Mouse (Mus musculus) hindbrain, embryonic 11.5 days (tissue): ENCODE measurements around the gene Slc25a39. TPM values are rescaled to one million over a fixed set of nuclear protein-coding genes. Genes with fewer than 3 reads are reported as not detected.
"Not testable (repeated sequence)": the region's sequence is repeated elsewhere in the genome, so short reads cannot be mapped to it uniquely, and the experiment has no call there.

Experiments used
- ATAC-seq: fragments of 200-750 bp; cut with Nextera tagmentation; 2 replicates; pipeline ENCODE4 v1.8.0; 2017; ENCODE audit warnings: mild to moderate bottlenecking, moderate TSS enrichment, moderate library complexity; ENCODE audit not compliant: low FRiP score
- DNase-seq: peaks from one replicate; pipeline ENCODE4 v3.0.0-alpha.2; 2015; ENCODE audit warnings: low spot score
- H3K27ac ChIP-seq: fragments of 300-500 bp; sonication (generic); 2 replicates; pipeline ENCODE4 v1.5.1; 2014; ENCODE audit warnings: mild to moderate bottlenecking, low read depth, low read length
- H3K27me3 ChIP-seq: fragments of 300-500 bp; sonication (generic); 2 replicates; pipeline ENCODE4 v1.6.1; 2014; ENCODE audit warnings: mild to moderate bottlenecking, low read length, moderate library complexity, mixed read lengths; ENCODE audit not compliant: control insufficient read depth, insufficient read depth
- H3K36me3 ChIP-seq: fragments of 300-500 bp; sonication (generic); 2 replicates; pipeline ENCODE4 v1.6.1; 2014; ENCODE audit warnings: mild to moderate bottlenecking, low read length, moderate library complexity, mixed read lengths; ENCODE audit not compliant: control insufficient read depth, insufficient read depth
- H3K4me1 ChIP-seq: fragments of 300-500 bp; sonication (generic); replicated peaks from 2 replicates; pipeline ENCODE4 v1.6.1; 2014; ENCODE audit warnings: low read length, mixed read lengths; ENCODE audit not compliant: control insufficient read depth, insufficient read depth
- H3K4me2 ChIP-seq: fragments of 300-500 bp; sonication (generic); replicated peaks from 2 replicates; pipeline ENCODE4 v1.6.1; 2014; ENCODE audit warnings: mild to moderate bottlenecking, low read depth, low read length
- H3K4me3 ChIP-seq: fragments of 300-500 bp; sonication (generic); 2 replicates; pipeline ENCODE4 v1.5.1; 2014; ENCODE audit warnings: low read depth, low read length
- H3K9ac ChIP-seq: fragments of 300-500 bp; sonication (generic); 2 replicates; pipeline ENCODE4 v1.6.1; 2014; ENCODE audit warnings: low read depth, low read length
- H3K9me3 ChIP-seq: fragments of 300-500 bp; sonication (generic); 2 replicates; pipeline ENCODE4 v1.6.1; 2016; ENCODE audit warnings: low read length; ENCODE audit not compliant: control insufficient read depth
- WGBS: fragments of 180-500 bp; shearing (Covaris S2); extraction: QIAGEN DNeasy Blood & Tissue Kit; methylation state at CpG from one replicate; pipeline ENCODE4 v1.1.7; 2014; 5-methylcytosine and 5-hydroxymethylcytosine counted together
- polyA plus RNA-seq: library from polyadenylated mRNA; unstranded; fragments of >200 nt; fragmentation: Nextera tagmentation; extraction: Ambion mirVana; gene quantifications from 2 replicates; pipeline ENCODE4 v1.2.1, GENCODE M21; 2014

Gene Slc25a39
- polyA plus RNA-seq, 1 experiment from 2014 or later: 152 TPM

GRCm38 (mm10) chr11:102367504-102368280 is 40.1 kb downstream of the Slc25a39 start:
- Histone ChIP-seq H3K9me3 (no peaks in the 10 kb centered on the region), H3K4me2 (no peak overlapping the region), H3K27me3 (no peaks in the 10 kb centered on the region), H3K4me1 (no peaks in the 10 kb centered on the region), H3K36me3 (no peaks in the 10 kb centered on the region), H3K9ac (no peak overlapping the region), H3K4me3 (no peak overlapping the region), H3K27ac (no peak overlapping the region)
- WGBS: 83% methylated on average over 9 of the region's 9 CpGs
- ATAC-seq: no peak
- no peak for DNase-seq

GRCm38 (mm10) chr11:102366103-102366502 is 41.6 kb downstream of the Slc25a39 start, which contains the start of gene Slc4a1:
TSS of gene Slc4a1 (minus strand) at chr11:102366203.
- not testable (repeated sequence) for H3K36me3 ChIP-seq, H3K27me3 ChIP-seq, DNase-seq, H3K27ac ChIP-seq, H3K4me3 ChIP-seq, H3K9me3 ChIP-seq, H3K4me1 ChIP-seq, H3K4me2 ChIP-seq, H3K9ac ChIP-seq, ATAC-seq
- WGBS: 85% methylated on average over 8 of the region's 8 CpGs

GRCm38 (mm10) chr11:102365699-102366098 is 42.0 kb downstream of the Slc25a39 start:
- WGBS: 48% methylated on average over 4 of the region's 4 CpGs
- no peak overlapping the region for H3K4me3 ChIP-seq
- H3K9ac ChIP-seq: no peak overlapping the region
- H3K4me2 ChIP-seq: no peak overlapping the region
- ATAC-seq (no peak), DNase-seq (no peak)
- H3K4me1 ChIP-seq: no peaks in the 10 kb centered on the region
- H3K36me3 ChIP-seq: no peaks in the 10 kb centered on the region
- H3K9me3 ChIP-seq: no peaks in the 10 kb centered on the region
- no peaks in the 10 kb centered on the region for H3K27me3 ChIP-seq
- no peak overlapping the region for H3K27ac ChIP-seq

GRCm38 (mm10) chr11:102364570-102365371 is 43.0 kb downstream of the Slc25a39 start:
- ATAC-seq (no peak), DNase-seq (no peak)
- H3K4me2 ChIP-seq: no peak overlapping the region
- no peaks in the 10 kb centered on the region for H3K4me1 ChIP-seq
- 0 out of 2 replicates have a peak overlapping the region, but pooled peaks have one; percentile 2 for H3K4me3 ChIP-seq
- H3K27me3 ChIP-seq: no peaks in the 10 kb centered on the region
- no peak overlapping the region for H3K9ac ChIP-seq
- no peak overlapping the region for H3K27ac ChIP-seq
- WGBS: 80% methylated on average over 14 of the region's 14 CpGs
- no peaks in the 10 kb centered on the region for H3K36me3 ChIP-seq
- H3K9me3 ChIP-seq: no peaks in the 10 kb centered on the region

- WGBS: 68% methylated on average over 2 of the region's 2 CpGs
- Histone ChIP-seq H3K4me2 (no peak overlapping the region), H3K4me1 (no peaks in the 10 kb centered on the region), H3K27me3 (no peaks in the 10 kb centered on the region), H3K36me3 (no peaks in the 10 kb centered on the region), H3K9me3 (no peaks in the 10 kb centered on the region), H3K9ac (no peak overlapping the region), H3K4me3 (no peak overlapping the region), H3K27ac (no peak overlapping the region)
- ATAC-seq (no peak), DNase-seq (no peak)
These were observed 44.1 kb downstream of the Slc25a39 start for GRCm38 (mm10) chr11:102363623-102364022.

GRCm38 (mm10) chr11:102361776-102362495 is 45.8 kb downstream of the Slc25a39 start:
- Histone ChIP-seq H3K9ac (no peak overlapping the region), H3K9me3 (no peaks in the 10 kb centered on the region), H3K27me3 (no peaks in the 10 kb centered on the region), H3K27ac (no peak overlapping the region), H3K4me2 (no peak overlapping the region), H3K4me3 (no peak overlapping the region), H3K36me3 (no peaks in the 10 kb centered on the region), H3K4me1 (no peaks in the 10 kb centered on the region)
- DNase-seq (no peak), ATAC-seq (no peak)
- WGBS: 91% methylated on average over 8 of the region's 8 CpGs

GRCm38 (mm10) chr11:102358365-102358764 is 49.4 kb downstream of the Slc25a39 start:
- ATAC-seq: no peak
- H3K9ac ChIP-seq: no peak overlapping the region
- no peak overlapping the region for H3K4me2 ChIP-seq
- no peak overlapping the region for H3K27ac ChIP-seq
- H3K4me3 ChIP-seq: no peak overlapping the region
- no peaks in the 10 kb centered on the region for H3K9me3 ChIP-seq
- no peaks in the 10 kb centered on the region for H3K27me3 ChIP-seq
- no peak for DNase-seq
- no peaks in the 10 kb centered on the region for H3K36me3 ChIP-seq
- 73% methylated on average over 10 of the region's 10 CpGs for WGBS
- no peaks in the 10 kb centered on the region for H3K4me1 ChIP-seq

GRCm38 (mm10) chr11:102356636-102357350 is 51.0 kb downstream of the Slc25a39 start:
- no peaks in the 10 kb centered on the region for H3K36me3 ChIP-seq
- no peak for DNase-seq
- 70% methylated on average over 30 of the region's 31 CpGs for WGBS

More at GRCm38 (mm10) chr11:102356636-102357350, 51.0 kb downstream of the Slc25a39 start:
- ATAC-seq: no peak
- Histone ChIP-seq H3K4me2 (no peak overlapping the region), H3K9ac (no peak overlapping the region), H3K9me3 (no peaks in the 10 kb centered on the region), H3K4me1 (no peaks in the 10 kb centered on the region), H3K4me3 (no peak overlapping the region), H3K27me3 (no peaks in the 10 kb centered on the region), H3K27ac (no peak overlapping the region)
